Mouse (Mus musculus): ENCODE measurements around the gene Nr1d1. TPM values are rescaled to one million over a fixed set of nuclear protein-coding genes. Genes with fewer than 3 reads are reported as not detected.

Gene Nr1d1
- 6.0 and 6.4 TPM in 2 replicates for polyA plus RNA-seq (2014; fragmentation: Nextera tagmentation; extraction: Ambion mirVana)

GRCm38 (mm10) chr11:98774582-98775347, at the start of gene Nr1d1:
Gene Nr1d1 (minus strand): TSS chr11:98775333.
- H3K4me2 ChIP-seq (ENCODE audit: low read length), result peak within 1 kb of the TSS; percentile 91
- peaks cover 49 to 72% of the 10 kb centered on the region in 2 experiments for H3K4me1 ChIP-seq (ENCODE audit: control insufficient read depth in 2 of 2, insufficient read depth in 2 of 2, low read length in 2 of 2)
- ATAC-seq (ENCODE audit: insufficient number of reproducible peaks, insufficient read depth, low FRiP score, low read depth), result no peak
- no peaks in the 10 kb centered on the region for H3K9me3 ChIP-seq (ENCODE audit: control insufficient read depth, low read length)
- no peaks in the 10 kb centered on the region for H3K27me3 ChIP-seq (ENCODE audit: control insufficient read depth, insufficient read depth, low read length)
- peaks cover 24% of the 10 kb centered on the region for H3K36me3 ChIP-seq (ENCODE audit: control insufficient read depth, insufficient read depth, low read length)
- WGBS, result 2% methylated on average over 22 of the region's 22 CpGs
- H3K9ac ChIP-seq (ENCODE audit: low read length), result peak within 1 kb of the TSS; percentile 81
- peak within 1 kb of the TSS; percentile 57 to 60 for H3K4me3 ChIP-seq (ENCODE audit: control insufficient read depth in 1 of 2, insufficient read depth in 1 of 2, low read depth in 1 of 2, low read length in 2 of 2)
- peak within 1 kb of the TSS; percentile 97 to 98 for H3K27ac ChIP-seq (replicated peaks in 1 of 2; ENCODE audit: control insufficient read depth in 1 of 2, insufficient read depth in 1 of 2, low read depth in 2 of 2, low read length in 2 of 2)

- Histone ChIP-seq H3K27me3 (ENCODE audit: control insufficient read depth, insufficient read depth, low read length) (no peaks in the 10 kb centered on the region), H3K4me2 (ENCODE audit: low read length) (no peak overlapping the region), H3K4me1 (ENCODE audit: control insufficient read depth in 2 of 2, insufficient read depth in 2 of 2, low read length in 2 of 2) (no peaks in the 10 kb centered on the region), H3K36me3 (ENCODE audit: control insufficient read depth, insufficient read depth, low read length) (peaks cover 99% of the 10 kb centered on the region), H3K27ac (replicated peaks in 1 of 2; ENCODE audit: control insufficient read depth in 1 of 2, insufficient read depth in 1 of 2, low read depth in 2 of 2, low read length in 2 of 2) (no peak overlapping the region), H3K4me3 (ENCODE audit: control insufficient read depth in 1 of 2, insufficient read depth in 1 of 2, low read depth in 1 of 2, low read length in 2 of 2) (no peak overlapping the region), H3K9me3 (ENCODE audit: control insufficient read depth, low read length) (no peaks in the 10 kb centered on the region), H3K9ac (ENCODE audit: low read length) (no peak overlapping the region)
- ATAC-seq (ENCODE audit: insufficient number of reproducible peaks, insufficient read depth, low FRiP score, low read depth), result no peak
- 94% methylated on average over 5 of the region's 5 CpGs for WGBS
Observed at GRCm38 (mm10) chr11:98820968-98821367, 45.8 kb upstream of the Nr1d1 start.

- H3K27ac ChIP-seq (replicated peaks in 1 of 2; ENCODE audit: control insufficient read depth in 1 of 2, insufficient read depth in 1 of 2, low read depth in 2 of 2, low read length in 2 of 2), result no peak overlapping the region
- no peak overlapping the region for H3K9ac ChIP-seq (ENCODE audit: low read length)
- no peak for ATAC-seq (ENCODE audit: insufficient number of reproducible peaks, insufficient read depth, low FRiP score, low read depth)
- H3K4me1 ChIP-seq (ENCODE audit: control insufficient read depth in 2 of 2, insufficient read depth in 2 of 2, low read length in 2 of 2), result no peaks in the 10 kb centered on the region
- no peak overlapping the region for H3K4me2 ChIP-seq (ENCODE audit: low read length)
- H3K9me3 ChIP-seq (ENCODE audit: control insufficient read depth, low read length), result no peaks in the 10 kb centered on the region
- H3K27me3 ChIP-seq (ENCODE audit: control insufficient read depth, insufficient read depth, low read length), result no peaks in the 10 kb centered on the region
- 97% methylated on average over 1 of the region's 1 CpGs for WGBS
- peaks cover 95% of the 10 kb centered on the region for H3K36me3 ChIP-seq (ENCODE audit: control insufficient read depth, insufficient read depth, low read length)
- no peak overlapping the region for H3K4me3 ChIP-seq (ENCODE audit: control insufficient read depth in 1 of 2, insufficient read depth in 1 of 2, low read depth in 1 of 2, low read length in 2 of 2)
Observed at GRCm38 (mm10) chr11:98816706-98817239, 41.6 kb upstream of the Nr1d1 start.

- no peaks in the 10 kb centered on the region for H3K9me3 ChIP-seq (ENCODE audit: control insufficient read depth, low read length)
- no peaks in the 10 kb centered on the region for H3K27me3 ChIP-seq (ENCODE audit: control insufficient read depth, insufficient read depth, low read length)
- H3K4me2 ChIP-seq (ENCODE audit: low read length), result peak overlapping the region; percentile 95
- ATAC-seq (ENCODE audit: insufficient number of reproducible peaks, insufficient read depth, low FRiP score, low read depth), result no peak
- peak overlapping the region; percentile 84 to 88 for H3K4me3 ChIP-seq (ENCODE audit: control insufficient read depth in 1 of 2, insufficient read depth in 1 of 2, low read depth in 1 of 2, low read length in 2 of 2)
- H3K27ac ChIP-seq (replicated peaks in 1 of 2; ENCODE audit: control insufficient read depth in 1 of 2, insufficient read depth in 1 of 2, low read depth in 2 of 2, low read length in 2 of 2), result peak overlapping the region in 1 of 2 experiments; percentile 96; a peak in 1 of 4 replicates
- peak overlapping the region; percentile 93 for H3K9ac ChIP-seq (ENCODE audit: low read length)
- H3K36me3 ChIP-seq (ENCODE audit: control insufficient read depth, insufficient read depth, low read length), result peaks cover 74% of the 10 kb centered on the region
- WGBS, result 65% methylated on average over 7 of the region's 7 CpGs
- H3K4me1 ChIP-seq (ENCODE audit: control insufficient read depth in 2 of 2, insufficient read depth in 2 of 2, low read length in 2 of 2), result peaks cover 2 to 10% of the 10 kb centered on the region in 2 experiments
Observed at GRCm38 (mm10) chr11:98810686-98811085, 35.6 kb upstream of the Nr1d1 start.

GRCm38 (mm10) chr11:98809457-98810290, 34.5 kb upstream of the Nr1d1 start:
- peak overlapping the region; percentile 84 to 88 for H3K4me3 ChIP-seq (ENCODE audit: control insufficient read depth in 1 of 2, insufficient read depth in 1 of 2, low read depth in 1 of 2, low read length in 2 of 2)
- under 1% methylated on average over 74 of the region's 84 CpGs for WGBS
- H3K27ac ChIP-seq (replicated peaks in 1 of 2; ENCODE audit: control insufficient read depth in 1 of 2, insufficient read depth in 1 of 2, low read depth in 2 of 2, low read length in 2 of 2), result peak overlapping the region; percentile 93 to 96
- peaks cover 2 to 10% of the 10 kb centered on the region in 2 experiments for H3K4me1 ChIP-seq (ENCODE audit: control insufficient read depth in 2 of 2, insufficient read depth in 2 of 2, low read length in 2 of 2)
- H3K4me2 ChIP-seq (ENCODE audit: low read length), result peak overlapping the region; percentile 95
- peak; percentile 99 for ATAC-seq (ENCODE audit: insufficient number of reproducible peaks, insufficient read depth, low FRiP score, low read depth)
- H3K9me3 ChIP-seq (ENCODE audit: control insufficient read depth, low read length), result no peaks in the 10 kb centered on the region
- H3K36me3 ChIP-seq (ENCODE audit: control insufficient read depth, insufficient read depth, low read length), result peaks cover 75% of the 10 kb centered on the region
- no peaks in the 10 kb centered on the region for H3K27me3 ChIP-seq (ENCODE audit: control insufficient read depth, insufficient read depth, low read length)
- H3K9ac ChIP-seq (ENCODE audit: low read length), result peak overlapping the region; percentile 93

- H3K27ac ChIP-seq (replicated peaks in 1 of 2; ENCODE audit: control insufficient read depth in 1 of 2, insufficient read depth in 1 of 2, low read depth in 2 of 2, low read length in 2 of 2), result peak overlapping the region in 1 of 2 experiments; percentile 96; a peak in 2 of 4 replicates
- peaks cover 76% of the 10 kb centered on the region for H3K36me3 ChIP-seq (ENCODE audit: control insufficient read depth, insufficient read depth, low read length)
- H3K4me1 ChIP-seq (ENCODE audit: control insufficient read depth in 2 of 2, insufficient read depth in 2 of 2, low read length in 2 of 2), result peaks cover 4 to 17% of the 10 kb centered on the region in 2 experiments
- no peak overlapping the region for H3K4me3 ChIP-seq (ENCODE audit: control insufficient read depth in 1 of 2, insufficient read depth in 1 of 2, low read depth in 1 of 2, low read length in 2 of 2)
- WGBS, result 56% methylated on average over 2 of the region's 2 CpGs
- H3K4me2 ChIP-seq (ENCODE audit: low read length), result peak overlapping the region; percentile 55
- H3K9me3 ChIP-seq (ENCODE audit: control insufficient read depth, low read length), result no peaks in the 10 kb centered on the region
- H3K9ac ChIP-seq (ENCODE audit: low read length), result no peak overlapping the region
- no peak for ATAC-seq (ENCODE audit: insufficient number of reproducible peaks, insufficient read depth, low FRiP score, low read depth)
- H3K27me3 ChIP-seq (ENCODE audit: control insufficient read depth, insufficient read depth, low read length), result no peaks in the 10 kb centered on the region
Observed at GRCm38 (mm10) chr11:98808417-98808816, 33.3 kb upstream of the Nr1d1 start.

- Histone ChIP-seq H3K4me3 (ENCODE audit: control insufficient read depth in 1 of 2, insufficient read depth in 1 of 2, low read depth in 1 of 2, low read length in 2 of 2) (no peak within 1 kb of the TSS), H3K36me3 (ENCODE audit: control insufficient read depth, insufficient read depth, low read length) (peaks cover 87% of the 10 kb centered on the region), H3K4me2 (ENCODE audit: low read length) (no peak within 1 kb of the TSS), H3K9ac (ENCODE audit: low read length) (no peak within 1 kb of the TSS), H3K4me1 (ENCODE audit: control insufficient read depth in 2 of 2, insufficient read depth in 2 of 2, low read length in 2 of 2) (peaks cover 2 to 11% of the 10 kb centered on the region in 2 experiments), H3K9me3 (ENCODE audit: control insufficient read depth, low read length) (no peaks in the 10 kb centered on the region), H3K27me3 (ENCODE audit: control insufficient read depth, insufficient read depth, low read length) (no peaks in the 10 kb centered on the region), H3K27ac (replicated peaks in 1 of 2; ENCODE audit: control insufficient read depth in 1 of 2, insufficient read depth in 1 of 2, low read depth in 2 of 2, low read length in 2 of 2) (peak within 1 kb of the TSS; percentile 60 to 67)
- no peak for ATAC-seq (ENCODE audit: insufficient number of reproducible peaks, insufficient read depth, low FRiP score, low read depth)
- WGBS, result 90% methylated on average over 5 of the region's 5 CpGs
Observed at GRCm38 (mm10) chr11:98804605-98805004, 29.5 kb upstream of the Nr1d1 start, which contains the start of gene Casc3. Gene Casc3 (plus strand): TSS chr11:98804905.

Data from heart, embryonic 14.5 days (tissue).